Mouse (Mus musculus) MN1 (cell line): ENCODE data around the gene Pear1.

ENCODE experiments used
- DNase-seq: peaks from one replicate; pipeline ENCODE4 v3.0.0-alpha.2; 2016; ENCODE audit warnings: low spot score

Gene Pear1

DNA sequence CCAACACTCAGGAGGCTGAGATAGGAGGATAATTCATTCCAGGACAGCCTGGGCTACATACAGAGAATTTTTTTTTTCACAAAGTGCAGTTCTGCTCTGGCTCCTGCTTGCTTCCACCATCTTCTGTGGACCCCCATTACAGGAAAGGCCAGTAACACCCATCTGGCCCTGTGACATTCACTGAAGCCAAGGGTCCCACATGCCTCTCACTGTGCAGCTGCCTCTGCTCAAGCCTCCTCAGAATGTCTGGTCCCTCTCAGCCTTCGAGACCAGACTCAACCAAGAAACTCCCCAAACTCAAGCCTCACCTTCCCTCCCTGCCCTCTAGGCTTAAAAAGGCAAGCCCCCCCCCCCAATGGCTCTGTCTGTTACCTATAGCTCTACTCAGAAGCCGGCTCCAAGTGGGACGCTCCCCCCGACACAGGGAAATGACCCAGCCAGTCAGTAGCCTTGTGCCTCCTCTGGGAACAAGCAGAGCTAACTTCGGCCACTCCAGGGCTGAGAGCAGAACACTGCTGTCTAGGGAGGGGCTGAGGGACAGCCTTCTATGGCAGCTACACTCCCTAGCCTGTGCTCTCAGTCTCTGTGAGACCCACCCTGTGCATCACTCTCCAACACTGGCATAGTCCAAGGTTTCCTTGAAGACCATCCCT lies 58.3 kb downstream of the Pear1 start:
- no peak for DNase-seq

DNA sequence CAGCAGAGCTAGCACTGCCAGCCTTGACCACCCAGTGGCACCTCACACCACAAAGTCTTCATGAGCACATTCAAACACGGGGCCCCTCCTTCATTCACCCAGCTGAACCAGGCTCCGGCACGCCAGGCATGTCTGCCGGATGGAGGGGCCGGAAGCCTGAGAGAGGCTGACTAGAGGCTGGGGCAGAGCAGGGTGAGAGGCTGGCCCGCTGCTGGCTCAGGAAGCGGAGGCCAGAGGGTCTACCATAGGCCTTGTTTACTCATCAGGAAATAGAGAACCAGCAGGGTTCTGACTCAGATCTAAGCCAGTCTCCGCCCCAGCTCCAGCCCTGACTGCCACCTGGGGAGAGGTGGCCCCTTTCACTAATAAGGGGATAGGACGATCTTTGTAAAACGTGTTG lies 59.0 kb downstream of the Pear1 start:
- DNase-seq, result peak; percentile 28

DNA sequence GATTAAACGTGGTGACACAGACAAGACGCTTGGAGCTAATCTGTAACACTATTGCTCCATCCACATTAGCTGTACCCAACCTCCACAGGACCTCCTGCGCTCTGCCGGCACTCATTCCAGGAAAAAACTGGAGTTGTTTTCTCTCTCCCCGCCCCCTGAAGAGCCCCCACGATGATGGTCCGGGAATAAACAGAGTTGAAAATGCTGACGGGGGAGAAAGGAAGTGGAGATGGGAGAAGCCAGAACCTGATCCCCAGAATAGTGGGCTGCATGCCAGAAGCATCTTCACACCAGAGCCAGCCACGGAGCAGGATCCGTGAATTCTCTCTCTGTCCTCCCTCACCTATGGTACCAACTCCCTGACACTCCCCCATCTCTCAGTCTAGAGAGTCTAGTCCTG lies 59.6 kb downstream of the Pear1 start:
- DNase-seq, result peak; percentile 32

DNA sequence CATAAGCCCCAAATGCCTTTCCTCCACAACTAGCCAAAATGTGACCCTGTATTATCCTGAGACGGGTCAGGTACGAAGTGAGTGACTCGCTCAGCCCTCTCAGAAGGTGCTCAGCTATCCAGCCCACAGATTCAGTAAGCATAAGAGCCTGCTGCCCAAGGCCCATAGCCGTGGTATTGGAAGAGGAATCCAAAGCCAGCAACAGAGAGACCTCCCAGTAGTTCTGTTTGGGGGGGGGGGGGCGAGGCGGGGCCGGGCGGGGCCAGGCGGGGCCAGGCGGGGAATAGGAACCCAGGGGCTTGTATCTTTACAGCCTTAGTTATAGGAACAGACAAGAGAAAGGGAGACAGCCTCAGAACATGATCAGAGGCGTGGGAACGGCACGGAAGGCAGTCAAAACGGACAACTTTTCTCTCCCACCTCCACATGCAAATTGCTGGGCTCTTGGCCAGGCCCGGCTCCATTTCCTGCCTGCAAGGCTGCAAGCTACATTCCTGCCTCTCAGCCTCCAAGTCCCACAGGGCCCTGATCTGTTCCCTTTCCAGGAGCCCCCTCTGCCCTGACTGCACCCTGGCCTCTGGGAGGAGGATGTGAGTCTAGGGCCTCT lies 60.3 kb downstream of the Pear1 start:
- DNase-seq, result peak; percentile 73

DNA sequence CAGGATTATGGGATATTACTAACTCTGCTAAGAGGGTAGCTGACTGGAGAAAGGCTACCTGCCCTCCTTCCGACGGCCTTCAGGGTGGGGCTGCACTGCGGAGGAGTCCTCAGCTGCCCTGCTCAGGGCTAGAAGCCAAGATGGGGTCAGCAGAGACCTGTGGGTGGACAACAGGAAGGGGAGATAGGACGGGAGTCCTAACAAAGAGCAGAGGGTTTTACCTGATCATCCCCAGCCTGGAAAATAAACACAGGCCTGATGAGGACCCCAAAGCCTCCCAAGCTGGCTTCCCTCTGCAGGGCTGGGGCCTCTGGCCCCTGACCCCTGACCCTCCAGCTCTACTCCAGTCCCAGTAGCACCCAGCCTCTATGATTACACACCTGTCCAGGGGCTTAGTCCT lies 60.9 kb downstream of the Pear1 start:
- no peak for DNase-seq

DNA sequence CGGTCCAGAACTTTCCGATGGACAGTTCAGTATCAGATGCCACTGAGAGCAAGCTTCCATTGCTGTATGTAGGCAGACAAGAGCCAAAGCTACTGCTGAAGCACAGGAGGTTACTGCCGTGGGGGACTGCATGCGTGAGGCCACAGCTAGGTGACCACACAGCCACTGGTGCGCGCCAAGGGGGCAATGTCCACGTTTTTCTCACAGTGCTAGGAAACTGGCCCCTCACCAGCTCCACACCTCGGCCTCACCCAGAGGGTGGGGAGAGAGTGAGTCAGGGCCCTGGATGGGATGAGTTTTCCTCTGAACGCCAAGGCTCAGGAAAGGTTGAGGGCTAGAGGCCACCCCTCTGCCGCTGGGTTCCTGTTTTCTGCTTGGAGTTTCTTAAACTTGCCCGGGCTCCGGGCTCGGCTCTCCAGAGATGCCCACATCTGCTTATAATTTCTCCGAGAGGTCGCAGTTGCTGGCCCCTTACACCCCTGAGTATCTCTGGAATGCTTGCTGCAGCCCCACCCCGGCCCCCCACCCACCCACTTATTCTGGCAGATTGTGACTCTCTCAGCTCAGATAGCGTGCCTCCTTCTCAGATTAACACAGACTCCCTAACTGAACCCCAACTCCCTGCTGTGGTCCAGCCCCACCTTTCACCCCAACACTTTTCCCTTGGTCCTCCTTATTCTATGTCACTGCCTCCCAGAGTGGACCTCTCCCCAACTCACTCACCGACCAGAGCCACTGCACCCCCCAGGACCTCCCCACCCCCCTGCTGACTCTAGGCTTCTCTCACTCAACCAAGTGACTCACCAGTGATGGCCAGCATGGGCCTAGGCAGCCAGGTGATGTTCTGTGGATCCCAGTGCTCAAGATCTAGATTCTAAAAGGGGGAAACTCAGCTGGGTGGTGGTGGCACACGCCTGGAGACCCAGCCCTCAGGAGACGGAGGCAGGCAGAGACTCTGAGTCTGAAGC lies 62.4 kb downstream of the Pear1 start:
- DNase-seq, result no peak

DNA sequence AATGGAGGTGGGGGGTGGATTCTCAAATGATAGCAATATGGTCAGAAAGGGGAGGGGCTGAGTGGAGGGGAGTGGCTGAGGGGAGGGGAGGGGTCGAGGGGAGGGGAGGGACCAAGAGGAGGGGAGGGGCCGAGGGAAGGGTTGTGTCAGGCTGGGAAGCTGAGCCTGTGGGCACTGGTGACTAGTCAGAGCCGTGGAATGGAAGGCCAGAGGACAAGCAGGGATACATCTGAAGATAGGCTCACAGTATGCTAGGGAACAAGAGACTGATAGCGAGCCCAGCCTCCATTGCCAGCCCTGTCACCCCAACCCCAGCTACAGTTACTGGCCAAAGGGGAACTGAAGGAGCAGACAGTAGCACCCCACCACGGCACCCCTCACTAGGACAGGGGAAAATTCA lies 65.5 kb downstream of the Pear1 start:
- no peak for DNase-seq

DNA sequence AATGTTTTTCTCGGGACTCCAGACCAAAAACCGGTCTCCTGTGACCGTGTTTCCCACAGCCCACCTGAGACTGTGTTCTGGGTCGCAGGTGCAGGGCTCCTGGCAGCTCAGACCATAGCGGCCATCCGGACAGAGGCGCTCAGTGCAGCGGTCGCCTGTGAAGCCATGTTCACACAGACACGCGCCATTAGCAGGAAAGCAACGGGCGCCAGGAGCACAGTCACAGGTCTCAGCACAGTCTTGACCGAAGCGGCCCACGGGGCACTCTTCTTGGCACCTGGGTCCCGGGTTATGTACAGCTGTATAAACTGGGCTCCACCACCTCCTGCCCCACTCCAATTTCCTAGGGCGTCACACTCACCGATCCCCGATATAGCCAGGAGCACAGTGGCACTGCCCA lies 67.6 kb downstream of the Pear1 start:
- DNase-seq, result no peak

DNA sequence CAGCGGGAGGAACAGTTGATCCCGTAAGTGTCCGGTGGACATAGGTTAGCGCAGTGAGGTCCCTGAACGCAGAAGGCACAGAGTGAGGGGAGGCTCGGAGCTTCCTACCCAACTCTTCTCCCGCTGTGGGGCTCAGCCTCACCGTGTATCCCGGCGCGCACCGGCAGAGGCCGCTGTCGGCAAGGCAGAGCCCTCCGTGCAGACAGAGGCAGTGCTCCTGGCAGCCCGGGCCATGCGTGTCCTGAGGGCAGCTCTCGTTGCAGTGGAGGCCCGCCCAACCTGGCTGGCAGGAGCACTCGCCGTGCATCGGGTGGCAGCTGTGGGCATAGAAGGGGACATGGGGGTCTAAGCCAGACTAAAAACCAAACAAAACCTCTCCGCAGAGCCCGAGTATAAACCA lies 68.1 kb downstream of the Pear1 start:
- peak; percentile 70 for DNase-seq

DNA sequence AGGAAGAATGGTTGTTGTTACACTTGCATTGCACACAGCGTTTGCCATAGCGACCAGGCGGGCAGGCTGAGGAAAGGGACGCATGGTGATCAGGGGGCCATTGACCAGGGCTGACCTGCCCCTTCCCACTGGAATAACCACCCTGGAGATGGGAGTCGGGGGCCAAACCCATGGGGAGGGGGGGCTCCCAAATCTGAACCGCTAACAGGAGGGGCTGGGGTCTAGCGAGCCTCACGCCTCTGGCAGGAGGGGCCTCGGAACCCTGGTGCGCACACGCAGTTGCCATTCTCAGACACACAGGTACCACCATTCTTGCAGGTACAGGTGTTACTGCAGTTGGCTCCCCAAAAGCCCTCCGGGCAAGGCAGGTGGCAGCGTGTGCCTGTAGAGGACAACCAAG lies 70.3 kb downstream of the Pear1 start:
- no peak for DNase-seq

DNA sequence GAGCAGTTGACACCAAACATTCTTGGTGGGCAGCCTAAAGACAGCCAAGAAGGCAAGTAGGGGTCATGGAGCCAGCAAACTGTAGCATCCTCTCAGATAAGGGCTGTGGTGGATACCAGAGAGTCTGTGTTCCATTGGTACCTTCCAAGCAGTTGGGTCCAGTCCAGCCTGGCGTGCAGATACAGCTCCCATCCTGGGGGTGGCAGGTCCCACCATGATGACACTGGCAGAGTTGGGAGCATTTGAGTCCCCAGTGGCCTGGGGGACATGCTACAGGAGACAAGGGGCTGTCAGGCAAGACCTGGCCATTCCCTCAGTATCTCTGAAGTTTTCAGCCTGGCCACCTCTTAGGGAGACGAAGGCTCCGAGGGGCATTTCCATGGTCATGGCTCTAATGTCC lies 71.5 kb downstream of the Pear1 start:
- no peak for DNase-seq

DNA sequence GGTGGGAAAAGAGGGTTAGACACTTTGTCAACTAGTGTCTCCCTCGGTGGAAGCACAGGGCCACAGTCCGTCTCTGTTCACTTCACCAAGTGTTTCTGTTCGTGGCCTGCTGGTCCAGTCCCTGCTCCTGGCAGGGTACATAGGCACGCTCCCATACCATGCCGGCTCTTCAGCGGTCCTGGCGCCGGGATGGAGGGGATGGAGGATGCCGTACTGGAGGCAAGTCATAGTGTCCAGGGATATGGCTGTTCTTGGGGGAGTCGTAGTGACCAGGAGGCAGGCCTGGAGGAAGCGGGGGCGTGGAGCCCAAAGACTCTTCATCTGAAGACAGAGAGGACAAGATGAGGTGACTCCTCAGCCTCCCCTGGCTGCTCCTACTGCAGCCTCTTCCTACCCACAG lies 74.1 kb downstream of the Pear1 start:
- DNase-seq, result no peak

DNA sequence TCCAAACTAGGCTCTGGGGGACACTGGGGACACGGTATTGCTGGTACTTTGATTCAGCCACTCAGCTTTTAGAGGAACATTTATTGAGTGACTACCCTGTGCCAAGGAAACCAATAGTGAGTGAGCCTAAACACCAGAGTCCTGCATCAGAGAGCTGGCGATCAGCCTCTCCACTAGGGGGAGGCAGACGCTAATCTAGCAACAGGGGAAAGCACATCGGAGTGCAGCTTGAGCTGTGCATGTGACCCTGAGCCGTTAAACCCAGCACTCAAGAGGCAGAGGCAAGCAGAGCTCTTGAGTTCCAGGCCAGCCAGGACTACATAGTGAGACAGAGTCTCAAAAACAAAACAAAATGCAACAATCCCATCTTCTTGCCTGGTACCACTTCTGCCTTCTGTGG lies 75.1 kb downstream of the Pear1 start:
- DNase-seq, result peak; percentile 68

DNA sequence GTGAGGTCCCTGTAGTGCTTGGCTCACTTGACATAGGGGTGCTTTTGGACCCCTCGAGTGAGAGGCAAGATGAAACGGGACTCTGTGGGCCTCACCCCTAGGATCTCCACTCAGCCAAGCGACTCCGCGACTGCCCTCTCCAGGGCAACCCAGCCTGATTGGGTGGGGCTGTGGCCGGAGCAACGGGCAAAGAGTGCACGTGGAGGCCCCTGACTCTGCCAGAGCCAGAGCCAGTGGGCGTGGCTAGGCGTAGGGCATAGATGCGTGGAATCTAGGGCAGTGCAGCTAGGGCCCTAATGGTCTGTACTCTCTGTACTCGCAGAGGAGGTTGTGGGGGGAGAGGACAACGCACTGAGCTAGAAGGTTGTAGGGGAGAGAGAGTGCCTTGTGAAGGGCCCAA lies 75.7 kb downstream of the Pear1 start, which contains the start of gene Lrrc71:
Gene Lrrc71 (minus strand): TSS at position 195 of the 400 bp plus-strand sequence.
- DNase-seq, result peak; percentile 83

DNA sequence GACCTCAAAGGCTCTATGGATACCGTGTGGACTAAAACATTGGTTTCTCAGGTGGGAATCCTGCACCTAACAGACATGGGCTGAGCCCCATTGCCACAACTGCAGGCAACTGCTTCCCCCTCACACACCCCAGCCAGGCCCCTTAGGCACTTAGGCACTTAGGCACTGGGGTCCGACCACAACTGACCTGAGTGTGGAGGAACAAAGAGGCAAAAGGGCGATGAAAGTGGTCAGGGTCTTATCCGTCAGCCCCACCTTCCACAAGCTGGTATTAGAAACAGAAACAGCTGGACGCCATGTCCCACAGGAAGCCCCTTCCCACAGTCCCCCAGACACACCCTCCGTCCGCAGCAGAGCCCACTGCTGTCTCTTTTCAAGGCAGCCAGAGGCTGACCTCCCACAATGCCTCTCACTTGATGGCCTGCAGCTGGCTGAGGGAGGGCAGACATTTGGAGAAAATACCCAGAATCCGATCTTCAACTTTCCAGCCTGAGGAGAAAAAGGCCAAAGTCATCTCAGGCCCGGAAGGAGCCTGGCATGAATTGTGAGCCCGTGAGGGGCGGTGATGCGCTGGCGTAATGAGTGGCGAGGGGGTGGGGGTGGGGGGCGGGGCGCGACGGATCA lies 79.0 kb downstream of the Pear1 start:
- no peak for DNase-seq

DNA sequence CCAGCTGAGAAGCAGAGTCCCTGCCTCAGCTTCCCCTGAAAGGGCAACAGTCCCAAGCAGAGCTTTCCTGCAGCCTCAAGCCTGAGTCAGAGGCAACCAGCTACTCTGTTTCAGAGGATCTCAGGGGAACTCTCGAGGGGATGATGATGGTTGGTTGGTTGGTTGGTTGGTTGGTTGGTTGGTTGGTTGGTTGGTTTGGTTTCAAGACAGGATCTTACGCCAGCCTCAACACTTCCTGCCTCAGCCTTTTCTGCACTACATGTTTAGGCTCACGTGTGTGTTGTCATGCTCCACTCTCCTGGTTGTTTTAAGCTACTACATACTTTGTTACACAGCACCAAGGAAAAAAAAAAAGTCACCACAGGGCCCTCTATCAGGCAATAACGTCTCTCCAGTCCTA lies 80.2 kb downstream of the Pear1 start:
- DNase-seq, result no peak

DNA sequence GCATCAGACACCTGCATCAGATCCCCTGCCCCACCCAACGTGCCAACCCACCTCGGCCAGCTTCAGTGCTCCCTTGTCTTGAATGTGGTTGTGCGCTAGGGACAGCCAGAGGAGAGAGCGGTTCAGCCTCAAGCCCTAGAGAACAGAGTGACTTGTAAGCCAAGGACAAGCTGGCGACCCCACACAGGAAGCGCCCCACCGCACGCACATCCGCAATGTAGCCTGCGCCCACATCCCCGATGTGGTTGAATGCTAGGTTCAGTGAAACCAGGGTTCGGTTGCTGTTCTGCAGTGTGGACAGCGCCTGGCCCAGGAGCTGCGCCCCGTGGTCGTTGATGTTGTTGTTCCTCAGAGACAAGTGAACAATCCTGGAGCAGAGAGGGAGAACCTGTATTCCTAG lies 81.4 kb downstream of the Pear1 start:
- DNase-seq, result no peak

DNA sequence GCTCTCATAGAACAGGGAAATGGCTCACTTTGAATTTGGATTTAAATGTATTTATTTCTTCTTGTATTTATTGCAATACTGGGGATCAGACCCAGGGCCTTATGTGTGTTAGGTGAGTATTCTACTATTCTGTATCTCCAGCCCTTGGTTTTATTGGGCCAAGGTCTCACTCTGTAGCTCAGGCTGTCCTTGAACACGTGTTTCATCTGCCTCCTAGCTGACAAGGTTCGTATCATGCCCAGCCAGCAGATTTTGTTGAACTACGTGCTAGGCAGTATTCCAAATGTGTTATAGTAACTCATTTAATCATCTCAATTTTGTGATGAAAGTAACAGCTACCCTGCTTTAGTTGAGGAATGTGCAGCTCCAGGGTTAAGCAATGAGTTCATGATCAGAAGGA lies 82.1 kb downstream of the Pear1 start:
- DNase-seq, result no peak

DNA sequence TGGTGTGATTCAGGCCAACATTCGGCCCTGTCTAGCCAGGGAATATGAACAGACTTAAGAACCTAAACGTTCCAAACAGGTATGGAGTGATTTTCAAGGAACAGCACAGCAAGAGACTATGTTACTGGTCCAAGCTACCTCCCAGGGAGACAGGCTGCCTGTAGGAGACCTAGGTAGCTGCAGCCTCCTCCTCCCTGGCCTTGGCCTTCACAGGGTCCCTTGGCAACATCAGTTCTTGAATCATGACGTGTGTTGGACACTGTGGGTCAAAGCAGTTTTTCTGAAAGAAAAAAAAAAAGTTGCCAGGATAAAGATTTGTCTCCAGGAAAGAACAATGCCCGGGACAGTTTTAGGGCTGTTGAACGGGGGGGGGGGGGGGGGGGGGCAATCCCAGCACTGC lies 85.2 kb downstream of the Pear1 start:
- DNase-seq, result no peak

DNA sequence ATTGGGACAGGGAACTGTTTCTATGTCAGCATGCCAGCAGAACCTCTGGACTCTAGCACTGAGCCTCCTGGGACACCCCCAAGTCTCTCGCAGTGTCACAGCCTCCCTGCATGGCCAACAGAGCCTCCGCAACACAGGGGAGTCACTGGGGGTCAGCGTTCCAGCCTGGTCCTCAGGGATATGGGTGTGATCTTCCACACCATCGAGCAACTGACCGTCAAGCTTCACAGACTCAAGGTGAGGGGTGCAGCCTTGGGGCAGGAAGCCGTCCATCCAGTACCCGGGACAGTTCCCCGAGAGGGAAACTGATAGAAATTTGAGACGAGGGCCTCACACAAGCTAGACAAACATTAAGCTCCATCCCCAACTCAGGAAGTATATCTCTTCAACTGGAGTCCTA lies 88.8 kb downstream of the Pear1 start:
- DNase-seq, result no peak

DNA sequence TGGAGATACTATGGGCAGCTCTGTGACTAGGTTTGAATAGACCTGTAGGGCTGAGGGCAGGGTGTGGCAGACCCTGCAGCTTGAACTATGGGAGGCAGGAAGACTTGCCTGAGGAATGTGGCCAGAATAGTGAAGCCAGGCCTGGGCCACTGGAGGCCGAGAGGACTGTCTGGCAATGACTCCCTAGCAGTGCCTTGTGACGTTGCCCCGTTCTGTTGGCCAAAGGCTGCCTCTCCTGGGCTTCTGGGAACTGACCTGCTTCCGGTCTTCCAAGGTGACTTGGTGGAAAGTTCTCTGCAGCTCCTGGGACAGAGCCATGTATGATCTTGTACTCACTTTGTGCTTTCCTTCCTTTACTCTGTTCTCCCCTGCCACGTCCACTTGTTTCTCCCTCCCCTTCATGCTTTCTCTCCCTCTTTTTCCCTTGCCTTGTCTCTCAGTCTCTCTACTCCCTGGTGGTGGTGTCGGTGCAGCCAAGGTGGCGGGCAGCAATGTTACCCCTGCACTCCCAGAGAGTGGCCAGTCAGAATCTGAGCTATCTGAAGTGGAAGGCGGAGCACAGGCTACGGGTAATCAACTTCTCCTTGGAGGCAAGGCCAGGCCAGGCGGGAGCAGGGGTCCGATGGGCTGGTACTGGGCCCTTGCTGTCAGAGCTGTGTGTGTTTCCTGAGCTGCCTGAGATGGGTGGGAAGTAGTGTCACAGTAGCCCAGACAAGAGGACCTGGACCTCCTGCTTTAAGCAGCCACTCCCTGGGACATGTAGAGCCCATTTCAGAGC lies 89.9 kb downstream of the Pear1 start:
- no peak for DNase-seq

DNA sequence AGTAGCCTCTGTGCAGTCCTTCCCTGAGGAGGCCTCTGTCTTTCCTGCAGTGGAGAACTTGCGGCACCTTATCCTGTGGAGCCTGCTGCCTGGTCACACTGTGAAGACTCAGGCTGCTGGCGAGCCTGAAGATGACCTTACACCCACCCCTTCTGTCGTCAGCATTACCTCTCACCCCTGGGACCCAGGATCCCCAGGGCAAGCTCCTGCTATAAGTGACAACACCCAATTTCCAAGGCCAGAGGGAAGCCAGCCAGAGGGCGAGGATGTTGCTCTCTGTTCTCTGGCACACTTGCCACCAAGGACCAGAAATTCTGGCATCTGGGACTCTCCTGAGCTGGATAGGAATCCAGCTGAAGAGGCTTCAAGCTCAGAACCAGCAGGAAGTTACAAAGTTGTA lies 91.0 kb downstream of the Pear1 start:
- no peak for DNase-seq
